Mouse (Mus musculus) kidney, postnatal 0 days (tissue): ENCODE results near the gene Vwa5b1. TPM values are rescaled to one million over a fixed set of nuclear protein-coding genes. Genes with fewer than 3 reads are reported as not detected.

ENCODE experiments used
- ATAC-seq: fragments of 200-750 bp; cut with Nextera tagmentation; replicated peaks from 2 replicates; pipeline ENCODE4 v1.8.0; 2017; ENCODE audit warnings: low read depth, moderate number of reproducible peaks, moderate TSS enrichment, moderate library complexity; ENCODE audit not compliant: low FRiP score
- DNase-seq: peaks from one replicate; pipeline ENCODE4 v3.0.0-alpha.2; 2016; ENCODE audit warnings: low spot score
- H3K27ac ChIP-seq: fragments of 300-500 bp; sonication (generic); 2 replicates; pipeline ENCODE4 v1.5.1; 2014; ENCODE audit warnings: mild to moderate bottlenecking
- H3K27me3 ChIP-seq: fragments of 300-500 bp; sonication (generic); 2 replicates; pipeline ENCODE4 v1.6.1; 2014; ENCODE audit warnings: low read length, mixed read lengths; ENCODE audit not compliant: insufficient read depth
- H3K36me3 ChIP-seq: fragments of 300-500 bp; sonication (generic); 2 replicates; pipeline ENCODE4 v1.6.1; 2014; ENCODE audit warnings: low read length, mixed read lengths; ENCODE audit not compliant: insufficient read depth
- H3K4me1 ChIP-seq: fragments of 300-500 bp; sonication (generic); replicated peaks from 2 replicates; pipeline ENCODE4 v1.6.1; 2014; ENCODE audit warnings: antibody characterized with exemption, low read length, mixed read lengths; ENCODE audit not compliant: insufficient read depth
- H3K4me2 ChIP-seq: fragments of 300-500 bp; sonication (generic); 2 replicates; pipeline ENCODE4 v1.6.1; 2014; ENCODE audit warnings: mild to moderate bottlenecking, low read length, moderate library complexity, mixed read lengths
- H3K4me3 ChIP-seq: fragments of 300-500 bp; sonication (generic); replicated peaks from 2 replicates; pipeline ENCODE4 v1.5.1; 2014; ENCODE audit warnings: low read depth, low read length
- H3K9ac ChIP-seq: fragments of 300-500 bp; sonication (generic); 2 replicates; pipeline ENCODE4 v1.6.1; 2014; ENCODE audit warnings: low read depth, low read length
- H3K9me3 ChIP-seq: fragments of 300-500 bp; sonication (generic); replicated peaks from 2 replicates; pipeline ENCODE4 v1.6.1; 2016; ENCODE audit warnings: low read length, inconsistent platforms, mixed read lengths
- CTCF ChIP-seq: IDR thresholded peaks from 2 replicates; pipeline ENCODE4 v1.5.1; 2016; ENCODE audit warnings: antibody characterized with exemption, low read depth, mild to moderate bottlenecking, moderate library complexity
- WGBS: fragments of 180-500 bp; shearing (Covaris S2); extraction: QIAGEN DNeasy Blood & Tissue Kit; methylation state at CpG from one replicate; pipeline ENCODE4 v1.1.7; 2014; 5-methylcytosine and 5-hydroxymethylcytosine counted together
- polyA plus RNA-seq: library from polyadenylated mRNA; unstranded; fragments of >200 nt; fragmentation: Nextera tagmentation; extraction: Ambion mirVana; gene quantifications from 2 replicates; pipeline ENCODE4 v1.2.1, GENCODE M21; 2015

The Vwa5b1 gene
- polyA plus RNA-seq, 1 experiment from 2014 or later: 0.11 TPM

- Histone ChIP-seq H3K9me3 (no peaks in the 10 kb centered on the region), H3K36me3 (no peaks in the 10 kb centered on the region), H3K9ac (no peak overlapping the region), H3K4me3 (no peak overlapping the region), H3K4me2 (no peak overlapping the region), H3K27me3 (no peaks in the 10 kb centered on the region), H3K4me1 (no peaks in the 10 kb centered on the region), H3K27ac (no peak overlapping the region)
- 31% methylated on average over 12 of the region's 12 CpGs for WGBS
- TF ChIP-seq CTCF: no peak
- no peak for ATAC-seq
- peak; percentile 42 for DNase-seq
Measured at GRCm38 (mm10) chr4:138596391-138597130, 39.1 kb downstream of the Vwa5b1 start.

- H3K9ac ChIP-seq: no peak overlapping the region
- H3K36me3 ChIP-seq: no peaks in the 10 kb centered on the region
- H3K4me3 ChIP-seq: no peak overlapping the region
- TF ChIP-seq CTCF: no peak
- no peak overlapping the region for H3K4me2 ChIP-seq
- DNase-seq: no peak
- no peaks in the 10 kb centered on the region for H3K9me3 ChIP-seq
- no peak for ATAC-seq
- H3K27ac ChIP-seq: no peak overlapping the region
- H3K27me3 ChIP-seq: no peaks in the 10 kb centered on the region
- no peaks in the 10 kb centered on the region for H3K4me1 ChIP-seq
Measured at GRCm38 (mm10) chr4:138584946-138585345, 50.7 kb downstream of the Vwa5b1 start.

- no peak overlapping the region for H3K4me2 ChIP-seq
Measured at GRCm38 (mm10) chr4:138582446-138582845, 53.2 kb downstream of the Vwa5b1 start.

GRCm38 (mm10) chr4:138578406-138578805 lies 57.3 kb downstream of the Vwa5b1 start:
- Histone ChIP-seq H3K4me3 (no peak overlapping the region), H3K27ac (no peak overlapping the region), H3K27me3 (no peaks in the 10 kb centered on the region), H3K4me2 (no peak overlapping the region), H3K9me3 (no peaks in the 10 kb centered on the region), H3K4me1 (peaks cover 13% of the 10 kb centered on the region; the same call in 1 of the 2 replicates), H3K36me3 (no peaks in the 10 kb centered on the region), H3K9ac (no peak overlapping the region)
- WGBS: 45% methylated on average over 19 of the region's 19 CpGs
- no peak for TF ChIP-seq CTCF
- ATAC-seq: no peak
- no peak for DNase-seq

More at GRCm38 (mm10) chr4:138582446-138582845, 53.2 kb downstream of the Vwa5b1 start:
- no peaks in the 10 kb centered on the region for H3K27me3 ChIP-seq
- no peak overlapping the region for H3K9ac ChIP-seq
- no peak overlapping the region for H3K27ac ChIP-seq
- no peaks in the 10 kb centered on the region for H3K9me3 ChIP-seq
- WGBS: 64% methylated on average over 4 of the region's 4 CpGs
- DNase-seq: peak; percentile 27
- no peak for ATAC-seq
- no peak overlapping the region for H3K4me3 ChIP-seq
- H3K36me3 ChIP-seq: no peaks in the 10 kb centered on the region
- no peak for TF ChIP-seq CTCF
- no peaks in the 10 kb centered on the region for H3K4me1 ChIP-seq

GRCm38 (mm10) chr4:138576661-138577060 lies 59.0 kb downstream of the Vwa5b1 start:
- no peaks in the 10 kb centered on the region for H3K27me3 ChIP-seq
- no peak overlapping the region for H3K4me3 ChIP-seq
- no peak for ATAC-seq
- 82% methylated on average over 3 of the region's 4 CpGs for WGBS
- peaks cover 13% of the 10 kb centered on the region; the same call in 1 of the 2 replicates for H3K4me1 ChIP-seq
- H3K27ac ChIP-seq: no peak overlapping the region
- DNase-seq: no peak
- H3K4me2 ChIP-seq: no peak overlapping the region
- TF ChIP-seq CTCF: no peak
- no peak overlapping the region for H3K9ac ChIP-seq
- no peaks in the 10 kb centered on the region for H3K36me3 ChIP-seq
- no peaks in the 10 kb centered on the region for H3K9me3 ChIP-seq

GRCm38 (mm10) chr4:138574800-138575606 lies 60.7 kb downstream of the Vwa5b1 start:
- Histone ChIP-seq H3K27ac (peak overlapping the region; percentile 60), H3K4me2 (no peak overlapping the region), H3K4me3 (no peak overlapping the region), H3K4me1 (peaks cover 17% of the 10 kb centered on the region; the same call in 1 of the 2 replicates), H3K9ac (no peak overlapping the region), H3K9me3 (no peaks in the 10 kb centered on the region), H3K27me3 (no peaks in the 10 kb centered on the region), H3K36me3 (no peaks in the 10 kb centered on the region)
- WGBS: 38% methylated on average over 13 of the region's 13 CpGs
- DNase-seq (peak; percentile 65), ATAC-seq (peak; percentile 75)
- TF ChIP-seq CTCF: no peak
